16 mouse cellular contexts compared by ENCODE assay signal in genomic region chr1:127287505-127287904, GRCm38 (mm10).
"Had no signal": no experiment of that assay in that cellular context is flagged by ENCODE, and none has a peak within 500 bp of the region (broad histone marks: within the 10 kb centered on the region; RNA-seq: fewer than 3 reads in every experiment).

No protein-coding gene starts in this region.

- H3K27me3 ChIP-seq: neural tube, embryonic 13.5 days; neural tube, embryonic 15.5 days; stomach, embryonic 15.5 days had no signal

- H3K27ac ChIP-seq: neural tube, embryonic 13.5 days; neural tube, embryonic 15.5 days; stomach, embryonic 15.5 days; stomach, postnatal 0 days had no signal

- H3K4me2 ChIP-seq: neural tube, embryonic 13.5 days; neural tube, embryonic 15.5 days; stomach, embryonic 15.5 days had no signal

- H3K9me3 ChIP-seq: neural tube, embryonic 13.5 days; neural tube, embryonic 15.5 days; stomach, embryonic 15.5 days had no signal

- H3K4me3 ChIP-seq: neural tube, embryonic 13.5 days; neural tube, embryonic 15.5 days; stomach, embryonic 15.5 days had no signal

- H3K9ac ChIP-seq: neural tube, embryonic 13.5 days; neural tube, embryonic 15.5 days; stomach, embryonic 15.5 days had no signal

- H3K36me3 ChIP-seq: neural tube, embryonic 13.5 days; neural tube, embryonic 15.5 days; stomach, embryonic 15.5 days had no signal

- DNase-seq: retina, postnatal 1 day; right cerebral cortex, adult 18-20 months; right cerebral cortex, postnatal 14 days; right cerebral cortex, postnatal 25 days; right cerebral cortex, postnatal 4 days; spleen, adult 18-20 months; thymus, adult 18-20 months; thymus, adult 2 months; thymus, postnatal 14 days; thymus, postnatal 25 days; thymus, postnatal 36 days; thymus, postnatal 4 days had no signal
